Mouse (Mus musculus) cortical plate, adult 2 months (tissue): ENCODE measurements around the gene Nanos3. TPM values are rescaled to one million over a fixed set of nuclear protein-coding genes. Genes with fewer than 3 reads are reported as not detected.

ENCODE experiments used
- H3K27ac ChIP-seq: fragments of 200-500 bp; 2 replicates; pipeline ENCODE4 v1.5.1; 2012; ENCODE audit warnings: low read length, control low read depth, inconsistent platforms; ENCODE audit not compliant: insufficient read depth
- H3K4me1 ChIP-seq: fragments of 200-500 bp; 2 replicates; pipeline ENCODE4 v1.6.1; 2011; ENCODE audit warnings: low read length; ENCODE audit not compliant: control insufficient read depth, insufficient read depth
- H3K4me3 ChIP-seq: fragments of 200-500 bp; 2 replicates; pipeline ENCODE4 v1.5.1; 2011; ENCODE audit warnings: mild to moderate bottlenecking, low read length, control low read depth; ENCODE audit not compliant: insufficient read depth
- CTCF ChIP-seq: fragments of 200-500 bp; IDR thresholded peaks from 2 replicates; pipeline ENCODE4 v1.5.1; 2011; ENCODE audit warnings: mild to moderate bottlenecking, control low read depth, low read length; ENCODE audit not compliant: insufficient read depth; ENCODE audit errors: extremely low read depth
- POLR2A ChIP-seq: fragments of 200-500 bp; IDR thresholded peaks from 2 replicates; pipeline ENCODE4 v1.6.1; 2011; ENCODE audit warnings: mild to moderate bottlenecking, low read length, control low read depth; ENCODE audit not compliant: insufficient read depth; ENCODE audit errors: extremely low read depth
- polyA plus RNA-seq: library from polyadenylated mRNA; depleted of rRNA; stranded (reverse); fragments of >200 nt; gene quantifications from 2 replicates; pipeline ENCODE4 v1.2.3, GENCODE M21; 2012; rRNA removed

Nanos3 gene
- polyA plus RNA-seq = 1.8 and 3.6 TPM in 2 replicates

DNA sequence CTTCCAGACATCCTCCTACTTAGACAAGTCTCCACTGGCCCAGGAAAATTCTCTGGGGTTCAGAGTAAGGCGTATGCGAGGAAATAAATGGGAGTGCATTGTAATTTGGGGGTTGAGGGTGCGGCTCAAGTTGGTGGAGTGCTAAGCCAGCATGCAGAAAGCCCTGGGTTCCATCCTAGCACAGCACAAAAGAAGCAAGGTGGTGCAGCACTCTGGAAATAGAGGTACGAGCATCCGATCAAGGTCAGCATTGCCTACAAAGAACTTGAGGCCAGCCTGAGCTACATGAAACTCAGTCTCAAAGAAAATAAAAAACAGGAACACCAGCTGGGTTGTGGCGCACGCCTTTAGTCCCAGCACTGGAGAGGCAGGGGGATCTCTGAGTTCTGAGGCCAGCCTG, at the start of gene Nanos3:
Gene Nanos3 (minus strand): TSS at position 101 of the 400 bp plus-strand sequence.
- peak within 1 kb of the TSS; percentile 60 for H3K4me3 ChIP-seq
- H3K27ac ChIP-seq = no peak within 1 kb of the TSS
- TF ChIP-seq POLR2A (no peak), CTCF (no peak)
- peaks cover 2% of the 10 kb centered on the region for H3K4me1 ChIP-seq

- no peak for TF ChIP-seq CTCF
- no peak for TF ChIP-seq POLR2A
- no peak overlapping the region for H3K4me3 ChIP-seq
- H3K4me1 ChIP-seq = peaks cover 2% of the 10 kb centered on the region; the same call in 1 of the 2 replicates
- H3K27ac ChIP-seq = no peak overlapping the region
Observed at GRCm38 (mm10) chr8:84233055-84233454, 48.0 kb upstream of the Nanos3 start.

DNA sequence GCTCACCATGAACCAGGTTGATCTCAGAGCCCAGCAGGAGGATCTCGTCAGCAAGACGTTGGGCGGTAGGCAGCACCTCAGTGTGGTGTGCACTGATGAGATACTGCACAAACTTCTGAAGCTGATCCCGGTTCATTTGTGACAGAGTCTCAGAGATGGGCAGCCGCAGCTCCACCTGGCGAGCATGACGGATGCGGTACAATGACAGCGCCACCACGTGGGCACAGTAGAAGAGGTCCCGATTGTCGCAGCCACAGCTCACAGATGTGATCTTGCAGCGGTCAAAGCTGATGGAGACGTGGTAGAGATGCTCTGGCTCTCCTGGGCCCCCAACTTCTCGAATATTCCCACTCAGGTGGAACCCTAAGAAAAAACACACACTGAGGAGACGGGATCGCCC, 45.7 kb upstream of the Nanos3 start:
- Histone ChIP-seq H3K27ac (no peak overlapping the region), H3K4me1 (peaks cover 2% of the 10 kb centered on the region; the same call in 1 of the 2 replicates), H3K4me3 (no peak overlapping the region)
- TF ChIP-seq CTCF = no peak
- no peak for TF ChIP-seq POLR2A

DNA sequence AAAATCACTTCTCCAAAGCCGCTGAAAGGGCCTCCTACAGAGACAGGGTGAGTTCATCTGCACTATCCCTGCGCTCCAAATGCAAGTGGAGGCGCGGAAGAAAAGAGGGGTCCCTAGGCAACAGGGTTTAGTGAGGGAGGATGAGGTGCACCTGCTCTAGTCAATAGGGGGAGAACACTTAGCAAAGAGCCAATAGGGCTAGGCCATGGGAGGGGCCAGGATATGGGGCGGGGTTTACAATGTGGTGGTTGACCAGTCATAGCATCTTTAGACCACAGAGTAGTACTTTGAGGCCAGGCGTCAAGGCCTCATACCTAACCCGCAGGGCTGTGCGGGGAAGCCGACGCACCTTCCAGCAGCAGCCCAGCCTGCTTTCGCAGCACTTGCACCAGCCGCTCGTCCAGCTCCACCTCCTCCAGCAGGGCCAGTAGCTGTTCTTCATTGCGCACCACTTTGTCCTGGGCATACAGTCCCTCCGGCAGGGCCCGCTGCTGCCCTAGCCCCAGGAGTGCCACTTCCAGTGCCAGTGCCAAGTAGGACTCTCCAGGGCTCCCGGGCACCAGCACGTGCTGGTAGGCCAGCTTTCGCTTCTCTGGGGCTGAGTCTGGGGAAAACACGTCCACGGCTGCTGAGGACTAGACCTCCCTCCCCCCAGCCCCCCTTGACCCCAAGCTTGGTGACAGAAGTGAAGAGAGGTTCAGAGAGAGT, 38.5 kb upstream of the Nanos3 start:
- TF ChIP-seq POLR2A (no peak), CTCF (no peak)
- no peak overlapping the region for H3K27ac ChIP-seq
- no peak overlapping the region for H3K4me3 ChIP-seq
- no peaks in the 10 kb centered on the region for H3K4me1 ChIP-seq

DNA sequence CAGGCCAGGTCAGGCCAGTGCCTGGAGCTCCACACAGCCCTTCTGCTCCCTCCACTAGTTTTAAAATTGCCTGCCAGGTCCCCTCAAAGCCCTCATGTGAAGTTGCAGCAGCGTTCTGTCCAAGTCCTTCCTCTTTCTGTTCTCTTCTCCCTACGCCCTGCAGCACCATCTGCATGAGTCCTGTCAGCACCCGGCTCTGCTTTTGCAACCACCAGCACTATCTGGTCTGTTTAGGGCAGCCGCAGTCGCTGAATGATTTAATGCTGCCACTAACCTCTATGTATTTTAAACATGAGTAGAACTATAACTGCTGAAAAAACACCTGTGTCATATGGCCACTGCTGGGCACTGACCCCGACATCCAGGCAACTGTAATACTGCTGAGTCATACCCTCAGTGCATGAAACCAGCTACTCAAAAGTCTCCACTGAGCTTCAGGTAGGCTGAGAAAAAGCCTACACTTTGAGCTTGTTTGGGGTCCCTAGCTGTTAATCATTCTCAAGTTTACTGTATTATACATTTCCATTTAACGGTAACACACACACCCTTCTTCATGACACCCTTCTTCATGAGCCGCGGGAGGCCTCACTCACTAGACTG, 37.6 kb upstream of the Nanos3 start:
- Histone ChIP-seq H3K4me1 (no peaks in the 10 kb centered on the region), H3K4me3 (no peak overlapping the region), H3K27ac (0 out of 2 replicates have a peak overlapping the region, but pooled peaks have one; percentile 14)
- TF ChIP-seq POLR2A (no peak), CTCF (no peak)

- H3K4me3 ChIP-seq = no peak overlapping the region
- H3K27ac ChIP-seq = no peak overlapping the region
- H3K4me1 ChIP-seq = no peaks in the 10 kb centered on the region
- no peak for TF ChIP-seq CTCF
- no peak for TF ChIP-seq POLR2A
Observed at GRCm38 (mm10) chr8:84220105-84220504, 35.1 kb upstream of the Nanos3 start.

- Histone ChIP-seq H3K4me3 (no peak overlapping the region), H3K4me1 (no peaks in the 10 kb centered on the region), H3K27ac (no peak overlapping the region)
- no peak for TF ChIP-seq POLR2A
- TF ChIP-seq CTCF = no peak
Observed at GRCm38 (mm10) chr8:84218143-84218542, 33.1 kb upstream of the Nanos3 start.

DNA sequence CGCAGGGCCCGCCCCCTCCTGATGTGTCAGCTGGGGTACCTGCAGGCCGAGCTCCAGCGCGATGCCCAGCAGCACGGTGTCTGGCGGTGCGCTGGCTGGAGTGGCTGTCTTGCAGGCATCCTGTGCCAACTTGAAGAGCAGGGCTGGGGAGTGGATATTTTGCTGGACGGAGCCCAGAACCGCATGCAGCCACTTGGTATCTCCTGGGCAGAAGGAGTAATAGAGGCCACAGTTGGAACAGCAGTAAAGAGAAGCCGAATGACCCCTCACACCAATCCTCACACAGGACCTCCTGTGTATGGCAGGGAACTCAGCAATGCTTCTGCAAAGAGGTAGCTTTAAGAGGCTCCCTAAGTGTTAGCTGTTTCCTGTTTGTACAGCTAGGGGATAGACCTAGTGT, 32.2 kb upstream of the Nanos3 start:
- Histone ChIP-seq H3K4me3 (no peak overlapping the region), H3K27ac (no peak overlapping the region), H3K4me1 (no peaks in the 10 kb centered on the region)
- TF ChIP-seq CTCF (no peak), POLR2A (no peak)

DNA sequence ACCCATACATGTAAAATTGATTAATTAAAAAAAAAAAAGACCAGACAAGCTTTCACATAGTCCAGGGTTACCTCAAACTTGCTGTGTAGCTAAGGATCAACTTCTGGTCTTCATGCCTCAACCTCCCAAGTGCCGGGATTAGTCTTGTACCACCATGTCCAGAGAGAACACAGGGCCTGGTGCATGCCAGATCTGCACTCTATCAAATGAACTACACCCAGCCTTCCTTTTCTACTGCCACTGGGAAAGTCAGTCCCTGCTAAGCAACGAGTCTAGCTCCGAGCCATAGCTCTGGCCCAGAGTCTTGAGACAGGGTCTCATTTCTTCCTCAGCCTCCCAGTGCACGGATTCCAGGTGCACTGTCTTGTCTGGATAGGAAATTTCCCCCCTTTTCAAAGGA, 28.3 kb upstream of the Nanos3 start:
- no peak for TF ChIP-seq POLR2A
- no peak for TF ChIP-seq CTCF
- Histone ChIP-seq H3K27ac (no peak overlapping the region), H3K4me3 (no peak overlapping the region), H3K4me1 (no peaks in the 10 kb centered on the region)

DNA sequence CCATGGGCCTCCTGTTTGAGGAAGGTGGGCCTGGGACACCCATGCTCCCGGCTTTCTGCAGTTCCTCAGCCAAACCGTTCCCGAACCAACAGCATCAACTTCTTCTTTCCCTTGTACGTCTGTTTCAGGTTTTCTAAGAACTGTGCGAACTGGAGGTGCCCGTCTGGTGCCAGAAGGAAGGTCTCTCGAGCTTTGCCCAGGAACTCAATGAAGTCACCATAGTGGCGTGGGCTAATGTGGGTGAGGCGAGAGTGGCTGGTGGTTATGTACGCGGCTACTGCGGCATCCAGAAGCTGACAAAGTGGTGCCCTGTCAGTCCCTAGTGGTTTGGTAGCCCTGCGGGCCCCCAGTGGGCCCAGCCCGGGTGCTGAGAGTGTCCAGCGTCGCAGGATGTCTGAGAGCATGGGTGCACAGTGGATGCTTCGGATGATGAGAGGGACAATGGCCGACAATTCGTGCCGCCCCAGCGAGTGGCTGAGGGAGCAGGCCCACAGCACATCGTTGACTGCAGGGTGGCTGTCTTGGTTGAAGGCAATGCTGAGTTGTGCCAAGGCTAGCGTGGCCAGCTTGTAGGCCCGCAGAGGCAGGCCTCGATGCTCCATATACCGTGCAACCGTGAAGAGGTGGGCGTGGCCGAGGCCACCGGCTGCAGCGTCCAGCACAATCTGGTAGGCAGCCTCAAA, 27.0 kb upstream of the Nanos3 start:
- Histone ChIP-seq H3K27ac (no peak overlapping the region), H3K4me3 (no peak overlapping the region), H3K4me1 (no peaks in the 10 kb centered on the region)
- no peak for TF ChIP-seq POLR2A
- no peak for TF ChIP-seq CTCF
